Comparison of ENCODE assay signal across 25 mouse cellular contexts in genomic region chr9:65422760-65423501, GRCm38 (mm10). TPM values are rescaled to one million over a fixed set of nuclear protein-coding genes. Genes with fewer than 3 reads are reported as not detected.
A peak's percentile ranks its signal among the peaks of the same experiment; 100 is the strongest.
DNase-seq lines count a peak whose midpoint lies in the region; ATAC-seq lines count a peak whose summit lies in the region.
"Had no signal": no experiment of that assay in that cellular context is flagged by ENCODE, and none has a peak within 500 bp of the region (broad histone marks: within the 10 kb centered on the region; RNA-seq: fewer than 3 reads in every experiment).

Slc51b (minus strand) TSS chr9:65422955.

- H3K36me3 ChIP-seq in kidney, embryonic 14.5 days (ENCODE audit: control insufficient read depth, insufficient read depth, low read length): no peaks in the 10 kb centered on the region
- H3K36me3 ChIP-seq in hindbrain, embryonic 13.5 days: no peaks in the 10 kb centered on the region
- H3K36me3 ChIP-seq: embryonic facial prominence, embryonic 15.5 days; forebrain, embryonic 12.5 days; heart, embryonic 12.5 days; limb, embryonic 12.5 days; midbrain, embryonic 10.5 days; neural tube, embryonic 13.5 days had no signal

- H3K4me1 ChIP-seq in kidney, embryonic 14.5 days (ENCODE audit: control insufficient read depth, insufficient read depth, low read length): no peaks in the 10 kb centered on the region
- H3K4me1 ChIP-seq in hindbrain, embryonic 13.5 days (replicated peaks): no peaks in the 10 kb centered on the region
- H3K4me1 ChIP-seq: embryonic facial prominence, embryonic 15.5 days; forebrain, embryonic 12.5 days; heart, embryonic 12.5 days; midbrain, embryonic 10.5 days; neural tube, embryonic 13.5 days had no signal

- H3K9me3 ChIP-seq in kidney, embryonic 14.5 days (ENCODE audit: control insufficient read depth, low read length): no peaks in the 10 kb centered on the region
- no peaks in the 10 kb centered on the region for H3K9me3 ChIP-seq in hindbrain, embryonic 13.5 days
- H3K9me3 ChIP-seq: embryonic facial prominence, embryonic 15.5 days; forebrain, embryonic 12.5 days; heart, embryonic 12.5 days; limb, embryonic 12.5 days; midbrain, embryonic 10.5 days; neural tube, embryonic 13.5 days had no signal

- 76% methylated on average over 11 of the region's 11 CpGs for WGBS in kidney, embryonic 14.5 days
- WGBS in large intestine, adult 2 months: 31% methylated on average over 11 of the region's 11 CpGs
- 82% methylated on average over 11 of the region's 11 CpGs for whole genome bisulfite sequencing in hindbrain, embryonic 13.5 days

- no peaks in the 10 kb centered on the region for H3K27me3 ChIP-seq in kidney, embryonic 14.5 days (ENCODE audit: control insufficient read depth, insufficient read depth, low read length)
- no peaks in the 10 kb centered on the region for H3K27me3 ChIP-seq in hindbrain, embryonic 13.5 days
- H3K27me3 ChIP-seq: embryonic facial prominence, embryonic 15.5 days; forebrain, embryonic 12.5 days; heart, embryonic 12.5 days; limb, embryonic 12.5 days; neural tube, embryonic 13.5 days had no signal

- no peak within 1 kb of the TSS for H3K4me3 ChIP-seq in kidney, embryonic 14.5 days (ENCODE audit: low read length)
- H3K4me3 ChIP-seq in hindbrain, embryonic 13.5 days: no peak within 1 kb of the TSS
- H3K4me3 ChIP-seq: embryonic facial prominence, embryonic 15.5 days; forebrain, embryonic 12.5 days; heart, embryonic 12.5 days; layer of hippocampus, adult 2 months; limb, embryonic 12.5 days; midbrain, embryonic 10.5 days; neural tube, embryonic 13.5 days had no signal

- no peak for ATAC-seq in kidney, embryonic 14.5 days (ENCODE audit: low FRiP score, low TSS enrichment)
- ATAC-seq in hindbrain, embryonic 13.5 days (ENCODE audit: low FRiP score): no peak
- ATAC-seq: hindbrain, embryonic 16.5 days had no signal

- no peak within 1 kb of the TSS for H3K9ac ChIP-seq in kidney, embryonic 14.5 days (ENCODE audit: low read depth, low read length)
- H3K9ac ChIP-seq in hindbrain, embryonic 13.5 days: no peak within 1 kb of the TSS
- H3K9ac ChIP-seq: embryonic facial prominence, embryonic 15.5 days; forebrain, embryonic 12.5 days; heart, embryonic 12.5 days; limb, embryonic 12.5 days; neural tube, embryonic 13.5 days had no signal

- peak; percentile 84 for DNase-seq in kidney, adult 11 months
- peak; percentile 59 to 65 for DNase-seq in adrenal gland, postnatal 36 days
- peak; percentile 90 for DNase-seq in kidney, adult 9 months
- peak; percentile 84 for DNase-seq in large intestine, adult 2 months (ENCODE audit: low read depth, low spot score)
- DNase-seq in gastrocnemius, adult 8-10 months (ENCODE audit: low spot score in 2 of 2): no peak
- DNase-seq: cerebellum, postnatal 10 days; embryo, embryonic 11 days; heart, postnatal 36 days; right cerebral cortex, postnatal 25 days; thymus, postnatal 14 days had no signal

- H3K4me2 ChIP-seq in kidney, embryonic 14.5 days (replicated peaks; ENCODE audit: low read depth, low read length): no peak within 1 kb of the TSS
- no peak within 1 kb of the TSS for H3K4me2 ChIP-seq in hindbrain, embryonic 13.5 days
- H3K4me2 ChIP-seq: embryonic facial prominence, embryonic 15.5 days; forebrain, embryonic 12.5 days; heart, embryonic 12.5 days; limb, embryonic 12.5 days; neural tube, embryonic 13.5 days had no signal

- H3K27ac ChIP-seq in kidney, embryonic 14.5 days (ENCODE audit: low read depth, low read length): no peak within 1 kb of the TSS
- H3K27ac ChIP-seq in hindbrain, embryonic 13.5 days: no peak within 1 kb of the TSS
- H3K27ac ChIP-seq: embryonic facial prominence, embryonic 15.5 days; forebrain, embryonic 12.5 days; layer of hippocampus, adult 2 months; limb, embryonic 12.5 days; midbrain, embryonic 10.5 days; neural tube, embryonic 13.5 days; stomach, postnatal 0 days had no signal

RNA-seq across cellular contexts. Expression of gene Slc51b, which starts in this region (rescaled TPM):
- polyA plus RNA-seq in kidney, embryonic 14.5 days (2014; fragmentation: Nextera tagmentation; extraction: Ambion mirVana): 0.53 and 0.59 TPM in 2 replicates
- total RNA-seq in adrenal gland, postnatal 36 days (2021): not detected
- 67.2 and 87.4 TPM in 2 replicates for polyA plus RNA-seq in large intestine, adult 2 months (2012; rRNA removed)
- polyA plus RNA-seq in hindbrain, embryonic 13.5 days (2015; fragmentation: Nextera tagmentation; extraction: Ambion mirVana): not detected in 2 replicates
- not detected for total RNA-seq in gastrocnemius, adult 8-10 months (2022)
- total RNA-seq: heart, postnatal 36 days; layer of hippocampus, adult 2 months; left cerebral cortex, adult 8-10 months; monocyte, adult 5-6 weeks had no signal
- polyA plus RNA-seq: embryonic facial prominence, embryonic 15.5 days; forebrain, embryonic 12.5 days; frontal cortex, adult 2 months; gonadal fat pad, adult 2 months; heart, embryonic 12.5 days; hindbrain, embryonic 16.5 days; limb, embryonic 12.5 days; midbrain, embryonic 10.5 days; neural tube, embryonic 13.5 days; stomach, postnatal 0 days had no signal

Comparison
In these comparisons a context has a peak if more than half of its experiments do, and no peak if none do; other contexts are left out.
1. RNA of gene Slc51b (polyA plus RNA-seq): 67.2 to 87.4 TPM in large intestine, adult 2 months; 0.53 to 0.59 TPM in kidney, embryonic 14.5 days and not detected in hindbrain, embryonic 13.5 days; every median in the first group is over 10 times any median in the second.
2. Peak in DNase-seq in adrenal gland, postnatal 36 days; RNA of the gene not detected or under 1 TPM.
3. DNase-seq: peak in kidney, adult 11 months (single experiment), kidney, adult 9 months (single experiment) and large intestine, adult 2 months (single experiment); none in gastrocnemius, adult 8-10 months (0 of 2).